Mouse (Mus musculus): ENCODE measurements around the gene Bmp10.

- TF ChIP-seq RCOR1 (IDR thresholded peaks at IDR 0.05; ENCODE audit: low read depth, low read length): no peak
- no peak for TF ChIP-seq BHLHE40 (IDR thresholded peaks at IDR 0.05; ENCODE audit: borderline replicate concordance, low read depth, low read length)
- TF ChIP-seq CHD2 (IDR thresholded peaks at IDR 0.05; ENCODE audit: low read length): no peak
- no peak for TF ChIP-seq CTCF (IDR thresholded peaks at IDR 0.05 in 2 of 3, conservative IDR thresholded peaks at IDR 0.05 in 1 of 3; ENCODE audit: control insufficient read depth in 1 of 3, insufficient read depth in 1 of 3, low read depth in 2 of 3, low read length in 3 of 3, poor library complexity in 1 of 3, severe bottlenecking in 1 of 3)
- no peak for TF ChIP-seq POLR2A (IDR thresholded peaks at IDR 0.05; ENCODE audit: control insufficient read depth in 1 of 2, insufficient read depth in 1 of 2, low read depth in 1 of 2, low read length in 2 of 2, poor library complexity in 1 of 2)
- no peak for TF ChIP-seq HCFC1 (IDR thresholded peaks at IDR 0.05; ENCODE audit: low read depth, low read length)
- TF ChIP-seq SIN3A (IDR thresholded peaks at IDR 0.05; ENCODE audit: low read length): no peak
- TF ChIP-seq TCF12 (IDR thresholded peaks at IDR 0.05; ENCODE audit: low read depth, low read length): no peak
- TF ChIP-seq EP300 (IDR thresholded peaks at IDR 0.05; ENCODE audit: low read depth in 1 of 2, low read length in 2 of 2): no peak
- TF ChIP-seq JUND (IDR thresholded peaks at IDR 0.05; ENCODE audit: low read depth, low read length): no peak
Measured at GRCm38 (mm10) chr6:87483224-87483899, 54.6 kb downstream of the Bmp10 start.

Measured in MEL (cell line).